In genomic region chr4:33546278-33546677, GRCm38 (mm10) we compare ENCODE assay signal across 17 mouse cellular contexts.
"Had no signal": no experiment of that assay in that cellular context is flagged by ENCODE, and none has a peak within 500 bp of the region (broad histone marks: within the 10 kb centered on the region; RNA-seq: fewer than 3 reads in every experiment).

No protein-coding gene starts in this region.

- H3K36me3 ChIP-seq: liver, embryonic 13.5 days; liver, embryonic 15.5 days; lung, embryonic 15.5 days; midbrain, embryonic 12.5 days; midbrain, embryonic 15.5 days; neural tube, embryonic 13.5 days; neural tube, embryonic 15.5 days had no signal

- H3K4me1 ChIP-seq: liver, embryonic 13.5 days; liver, embryonic 15.5 days had no signal

- H3K9ac ChIP-seq: liver, embryonic 13.5 days; liver, embryonic 15.5 days; lung, embryonic 15.5 days; midbrain, embryonic 12.5 days; midbrain, embryonic 15.5 days; neural tube, embryonic 13.5 days; neural tube, embryonic 15.5 days had no signal

- ATAC-seq: midbrain, embryonic 15.5 days had no signal

- H3K4me2 ChIP-seq: liver, embryonic 13.5 days; liver, embryonic 15.5 days; lung, embryonic 15.5 days; midbrain, embryonic 12.5 days; neural tube, embryonic 13.5 days; neural tube, embryonic 15.5 days had no signal

- H3K27ac ChIP-seq: liver, embryonic 13.5 days; liver, embryonic 15.5 days; lung, embryonic 15.5 days; midbrain, embryonic 12.5 days; midbrain, embryonic 15.5 days; neural tube, embryonic 13.5 days; neural tube, embryonic 15.5 days had no signal

- H3K9me3 ChIP-seq: liver, embryonic 13.5 days; liver, embryonic 15.5 days; lung, embryonic 15.5 days; midbrain, embryonic 12.5 days; midbrain, embryonic 15.5 days; neural tube, embryonic 13.5 days; neural tube, embryonic 15.5 days had no signal

- H3K27me3 ChIP-seq: liver, embryonic 13.5 days; liver, embryonic 15.5 days; lung, embryonic 15.5 days; midbrain, embryonic 15.5 days; neural tube, embryonic 13.5 days; neural tube, embryonic 15.5 days had no signal

- DNase-seq: liver, embryonic 13.5 days; lung, adult 18-20 months; lung, postnatal 4 days; right cerebral cortex, adult 18-20 months; right cerebral cortex, postnatal 25 days; right cerebral cortex, postnatal 4 days; spleen, adult 18-20 months; thymus, adult 18-20 months; thymus, postnatal 14 days; thymus, postnatal 36 days had no signal

- H3K4me3 ChIP-seq: liver, embryonic 13.5 days; liver, embryonic 15.5 days; lung, embryonic 15.5 days; midbrain, embryonic 12.5 days; midbrain, embryonic 15.5 days; myocyte; neural tube, embryonic 13.5 days; neural tube, embryonic 15.5 days had no signal
